ENCODE assay signal across 8 mouse cellular contexts in genomic region chr11:120239581-120239991, GRCm38 (mm10). TPM values are rescaled to one million over a fixed set of nuclear protein-coding genes. Genes with fewer than 3 reads are reported as not detected.
DNase-seq lines count a peak whose midpoint lies in the region; ATAC-seq and TF ChIP-seq lines count a peak whose summit lies in the region.

No protein-coding gene starts in this region.

- DNase-seq in ovary, postnatal 36 days (ENCODE audit: low spot score), result peak; percentile 25
- DNase-seq in ovary, adult 18-20 months (ENCODE audit: low spot score), result no peak
- no peak for DNase-seq in liver, embryonic 14.5 days (ENCODE audit: low read depth in 3 of 3, low spot score in 3 of 3)
- peak; percentile 22 for DNase-seq in telencephalon, adult 2 months (ENCODE audit: low read depth, low spot score)
- DNase-seq in right cerebral cortex, postnatal 36 days (ENCODE audit: low spot score in 2 of 2), result no peak
- no peak for DNase-seq in left cerebral cortex, postnatal 10 days (ENCODE audit: extremely low spot score in 1 of 2, low spot score in 2 of 2)
- no peak for DNase-seq in lung, postnatal 36 days

- peak overlapping the region; percentile 74 for H3K27ac ChIP-seq in forebrain, embryonic 15.5 days (replicated peaks)
- no peak overlapping the region for H3K27ac ChIP-seq in liver, embryonic 14.5 days

- TF ChIP-seq CTCF in liver, embryonic 14.5 days (IDR thresholded peaks at IDR 0.05; ENCODE audit: low read depth), result no peak

- no peak for TF ChIP-seq EP300 in liver, embryonic 14.5 days (IDR thresholded peaks at IDR 0.05; ENCODE audit: low read depth)

- 7% methylated on average over 9 of the region's 11 CpGs for WGBS in forebrain, embryonic 15.5 days
- 18% methylated on average over 11 of the region's 11 CpGs for WGBS in liver, embryonic 14.5 days (ENCODE audit: insufficient replicate concordance)

- intact Hi-C loops in left cerebral cortex, postnatal 10 days (cut with DNase I), result no loop called here

- no peak for ATAC-seq in forebrain, embryonic 15.5 days (replicated peaks)
- ATAC-seq in liver, embryonic 14.5 days (ENCODE audit: insufficient read depth), result no peak

- no peaks in the 10 kb centered on the region for H3K27me3 ChIP-seq in forebrain, embryonic 15.5 days
- H3K27me3 ChIP-seq in liver, embryonic 14.5 days (ENCODE audit: control insufficient read depth, insufficient read depth, low read length), result peaks cover 61% of the 10 kb centered on the region

- H3K4me3 ChIP-seq in forebrain, embryonic 15.5 days, result peak overlapping the region; percentile 91
- H3K4me3 ChIP-seq in liver, embryonic 14.5 days (ENCODE audit: insufficient read depth in 1 of 2, low read depth in 2 of 2, low read length in 2 of 2), result 0 out of 4 replicates have a peak overlapping the region, but pooled peaks of 1 of the 2 experiments have one; percentile 3

- no peaks in the 10 kb centered on the region for H3K9me3 ChIP-seq in forebrain, embryonic 15.5 days
- H3K9me3 ChIP-seq in liver, embryonic 14.5 days (ENCODE audit: control insufficient read depth, low read length), result no peaks in the 10 kb centered on the region

- peak overlapping the region; percentile 98 for H3K9ac ChIP-seq in forebrain, embryonic 15.5 days (replicated peaks)
- no peak overlapping the region for H3K9ac ChIP-seq in liver, embryonic 14.5 days (replicated peaks)

- H3K4me2 ChIP-seq in forebrain, embryonic 15.5 days (replicated peaks), result peak overlapping the region; percentile 93
- peak overlapping the region; percentile 36 for H3K4me2 ChIP-seq in liver, embryonic 14.5 days (ENCODE audit: low read depth)

- H3K36me3 ChIP-seq in forebrain, embryonic 15.5 days, result no peaks in the 10 kb centered on the region
- no peaks in the 10 kb centered on the region for H3K36me3 ChIP-seq in liver, embryonic 14.5 days (replicated peaks; ENCODE audit: control insufficient read depth, insufficient read depth, low read depth)

- H3K4me1 ChIP-seq in forebrain, embryonic 15.5 days, result peaks cover 63% of the 10 kb centered on the region
- 0 out of 4 replicates have a peak, but pooled peaks cover 0 to 2% of the 10 kb centered on the region in 2 experiments for H3K4me1 ChIP-seq in liver, embryonic 14.5 days (replicated peaks; ENCODE audit: control insufficient read depth in 2 of 2, insufficient read depth in 2 of 2, low read length in 1 of 2)

RNA-seq across cellular contexts. Expression of gene Bahcc1, which starts 6.8 kb away (rescaled TPM):
- 15.4 and 16.1 TPM in 2 replicates for polyA plus RNA-seq in forebrain, embryonic 15.5 days (2015; fragmentation: Nextera tagmentation; extraction: Ambion mirVana)
- 1.5 and 1.6 TPM in 2 replicates for polyA plus RNA-seq in liver, embryonic 14.5 days (2012; rRNA removed)
- 0.75 and 1.2 TPM in 2 replicates for polyA plus RNA-seq in liver, embryonic 14.5 days (2014; fragmentation: Nextera tagmentation; extraction: Ambion mirVana)
- 10 to 100 TPM; 19.7 to 20.6 TPM for total RNA-seq in left cerebral cortex, postnatal 10 days (2021)

Comparison
In these comparisons a context has a peak if more than half of its experiments do, and no peak if none do; other contexts are left out.
1. DNase-seq: peak in ovary, postnatal 36 days (single experiment) and telencephalon, adult 2 months (single experiment); none in ovary, adult 18-20 months (single experiment), liver, embryonic 14.5 days (0 of 3), right cerebral cortex, postnatal 36 days (0 of 2), left cerebral cortex, postnatal 10 days (0 of 2) and lung, postnatal 36 days (single experiment).